Mouse (Mus musculus): ENCODE data around the gene Vps11. TPM values are rescaled to one million over a fixed set of nuclear protein-coding genes. Genes with fewer than 3 reads are reported as not detected.

The Vps11 gene
- total and polyA plus RNA-seq, 2 experiments from 2014 or later = 17.7 to 27.8 TPM

DNA sequence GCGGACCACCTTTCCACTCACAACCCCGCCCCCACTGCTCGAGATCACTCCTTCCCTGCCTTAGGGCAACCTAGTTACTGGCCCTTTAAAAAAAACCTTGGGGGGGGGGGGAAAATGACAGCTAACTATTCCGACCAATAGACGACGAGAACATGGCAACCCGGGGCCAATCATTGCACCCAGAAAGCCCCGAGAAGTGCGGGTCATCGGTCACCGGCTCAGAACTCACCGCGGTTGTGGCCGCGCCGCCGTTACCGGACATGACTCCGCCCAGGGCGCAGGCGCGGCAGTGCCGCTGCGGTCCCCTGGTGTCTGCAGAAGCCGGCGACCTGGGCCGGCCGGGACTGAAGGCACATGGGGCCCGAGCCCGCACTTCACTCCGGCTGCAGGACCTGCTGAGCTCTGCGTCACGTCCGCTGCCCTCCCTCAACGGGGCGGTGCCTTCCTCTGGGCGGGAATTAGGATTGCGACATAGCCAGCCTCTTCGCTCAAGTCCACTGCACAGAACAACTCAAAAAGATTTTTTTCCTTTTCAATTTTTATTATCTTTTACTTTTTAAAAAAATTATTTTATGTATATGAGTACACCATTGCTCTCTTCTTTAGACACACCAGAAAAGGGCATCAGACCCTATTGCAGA, 17.6 kb downstream of the Vps11 start, which contains the start of gene Hmbs:
Gene Hmbs, minus strand, starts transcription at position 448 of the 641 bp plus-strand sequence.
- Histone ChIP-seq H3K4me2 (ENCODE audit: low read depth, low read length) (peak within 1 kb of the TSS; percentile 85), H3K27ac (ENCODE audit: low read depth) (peak within 1 kb of the TSS; percentile 98), H3K9ac (replicated peaks; ENCODE audit: low read depth, low read length) (peak within 1 kb of the TSS; percentile 75), H3K4me3 (ENCODE audit: low read depth, low read length) (peak within 1 kb of the TSS; percentile 91), H3K4me1 (ENCODE audit: control insufficient read depth, insufficient read depth) (peaks cover 9% of the 10 kb centered on the region; the same call in 1 of the 2 replicates), H3K36me3 (replicated peaks; ENCODE audit: control insufficient read depth, insufficient read depth, low read length) (peaks cover 45% of the 10 kb centered on the region), H3K27me3 (ENCODE audit: control insufficient read depth, insufficient read depth, low read length) (no peaks in the 10 kb centered on the region), H3K9me3 (replicated peaks; ENCODE audit: control insufficient read depth, low read length) (no peaks in the 10 kb centered on the region)
- DNase-seq (ENCODE audit: low spot score) (peak; percentile 92), ATAC-seq (ENCODE audit: insufficient read depth, low read depth) (peak; percentile 96)
- TF ChIP-seq EP300 (IDR thresholded peaks at IDR 0.05; ENCODE audit: low read depth) (peak; percentile 68; the same call in 1 of the 2 replicates), CTCF (IDR thresholded peaks at IDR 0.05; ENCODE audit: low read depth) (no peak)
- under 1% methylated on average over 38 of the region's 39 CpGs for WGBS

DNA sequence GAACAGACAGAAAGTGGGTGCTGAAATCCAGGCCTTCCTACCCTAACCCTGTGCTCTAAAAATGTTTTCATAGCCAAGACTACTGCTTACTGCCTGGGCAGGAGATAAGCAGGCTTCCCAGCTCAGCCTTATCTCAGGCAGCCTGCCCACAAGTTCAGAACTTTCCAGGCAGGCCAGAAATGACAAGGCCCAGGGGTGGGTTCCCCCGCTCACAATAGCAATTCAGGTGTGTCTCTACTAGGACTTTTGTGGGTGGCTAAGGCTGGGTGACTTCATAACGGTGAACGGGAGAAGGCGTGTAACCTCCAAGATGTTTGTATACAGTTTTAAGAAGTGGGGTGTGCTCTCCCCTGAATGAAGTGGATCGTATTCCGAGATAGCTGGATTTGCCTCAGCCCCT, 18.2 kb downstream of the Vps11 start:
- DNase-seq (ENCODE audit: low spot score) = peak; percentile 54
- no peaks in the 10 kb centered on the region for H3K9me3 ChIP-seq (replicated peaks; ENCODE audit: control insufficient read depth, low read length)
- H3K36me3 ChIP-seq (replicated peaks; ENCODE audit: control insufficient read depth, insufficient read depth, low read length) = peaks cover 43% of the 10 kb centered on the region
- TF ChIP-seq EP300 (IDR thresholded peaks at IDR 0.05; ENCODE audit: low read depth) (no peak), CTCF (IDR thresholded peaks at IDR 0.05; ENCODE audit: low read depth) (no peak)
- peak overlapping the region; percentile 98 for H3K27ac ChIP-seq (ENCODE audit: low read depth)
- peak; percentile 39 for ATAC-seq (ENCODE audit: insufficient read depth, low read depth)
- peak overlapping the region; percentile 91 for H3K4me3 ChIP-seq (ENCODE audit: low read depth, low read length)
- WGBS = 2% methylated on average over 6 of the region's 6 CpGs
- no peaks in the 10 kb centered on the region for H3K27me3 ChIP-seq (ENCODE audit: control insufficient read depth, insufficient read depth, low read length)
- peak overlapping the region; percentile 85 for H3K4me2 ChIP-seq (ENCODE audit: low read depth, low read length)
- H3K9ac ChIP-seq (replicated peaks; ENCODE audit: low read depth, low read length) = peak overlapping the region; percentile 75
- H3K4me1 ChIP-seq (ENCODE audit: control insufficient read depth, insufficient read depth) = peaks cover 9% of the 10 kb centered on the region; the same call in 1 of the 2 replicates

- ATAC-seq (ENCODE audit: insufficient read depth, low read depth) (no peak), DNase-seq (ENCODE audit: low spot score) (no peak)
- H3K36me3 ChIP-seq (replicated peaks; ENCODE audit: control insufficient read depth, insufficient read depth, low read length) = peaks cover 39% of the 10 kb centered on the region
- WGBS = 88% methylated on average over 1 of the region's 1 CpGs
- H3K4me3 ChIP-seq (ENCODE audit: low read depth, low read length) = no peak overlapping the region
- no peak overlapping the region for H3K9ac ChIP-seq (replicated peaks; ENCODE audit: low read depth, low read length)
- peak overlapping the region; percentile 98; the same call in 1 of the 2 replicates for H3K27ac ChIP-seq (ENCODE audit: low read depth)
- peaks cover 11% of the 10 kb centered on the region; the same call in 1 of the 2 replicates for H3K4me1 ChIP-seq (ENCODE audit: control insufficient read depth, insufficient read depth)
- no peaks in the 10 kb centered on the region for H3K27me3 ChIP-seq (ENCODE audit: control insufficient read depth, insufficient read depth, low read length)
- TF ChIP-seq CTCF (IDR thresholded peaks at IDR 0.05; ENCODE audit: low read depth) (no peak), EP300 (IDR thresholded peaks at IDR 0.05; ENCODE audit: low read depth) (no peak)
- no peaks in the 10 kb centered on the region for H3K9me3 ChIP-seq (replicated peaks; ENCODE audit: control insufficient read depth, low read length)
- peak overlapping the region; percentile 85 for H3K4me2 ChIP-seq (ENCODE audit: low read depth, low read length)
Measured at GRCm38 (mm10) chr9:44342605-44343004, 18.9 kb downstream of the Vps11 start.

GRCm38 (mm10) chr9:44342173-44342572, 19.3 kb downstream of the Vps11 start:
- Histone ChIP-seq H3K27me3 (ENCODE audit: control insufficient read depth, insufficient read depth, low read length) (no peaks in the 10 kb centered on the region), H3K36me3 (replicated peaks; ENCODE audit: control insufficient read depth, insufficient read depth, low read length) (peaks cover 39% of the 10 kb centered on the region), H3K9me3 (replicated peaks; ENCODE audit: control insufficient read depth, low read length) (no peaks in the 10 kb centered on the region), H3K4me2 (ENCODE audit: low read depth, low read length) (peak overlapping the region; percentile 85; the same call in 1 of the 2 replicates), H3K4me1 (ENCODE audit: control insufficient read depth, insufficient read depth) (peaks cover 15% of the 10 kb centered on the region; the same call in 1 of the 2 replicates), H3K4me3 (ENCODE audit: low read depth, low read length) (no peak overlapping the region), H3K9ac (replicated peaks; ENCODE audit: low read depth, low read length) (no peak overlapping the region), H3K27ac (ENCODE audit: low read depth) (no peak overlapping the region)
- no peak for TF ChIP-seq CTCF (IDR thresholded peaks at IDR 0.05; ENCODE audit: low read depth)
- no peak for TF ChIP-seq EP300 (IDR thresholded peaks at IDR 0.05; ENCODE audit: low read depth)
- ATAC-seq (ENCODE audit: insufficient read depth, low read depth) (no peak), DNase-seq (ENCODE audit: low spot score) (no peak)
- 39% methylated on average over 3 of the region's 3 CpGs for WGBS

DNA sequence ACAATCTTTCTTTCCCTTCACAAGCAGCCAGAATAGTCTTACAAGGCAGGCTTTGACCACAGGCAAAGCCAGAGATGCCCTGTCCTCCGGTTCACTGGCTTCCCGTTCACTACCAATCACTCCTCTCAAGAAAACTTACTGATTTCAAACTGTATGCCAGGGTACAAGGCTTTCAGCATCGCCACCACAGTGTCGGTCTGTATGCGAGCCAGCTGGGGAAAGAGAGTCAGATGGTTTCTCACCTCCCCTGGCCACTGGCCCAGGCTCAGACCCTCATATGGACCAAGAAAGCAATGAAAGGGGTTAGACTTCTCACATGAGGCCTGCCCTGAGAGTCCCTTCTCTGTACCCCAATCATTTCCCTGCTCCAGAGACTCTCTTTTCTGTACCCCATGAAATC, 20.0 kb downstream of the Vps11 start:
- DNase-seq (ENCODE audit: low spot score) (no peak), ATAC-seq (ENCODE audit: insufficient read depth, low read depth) (no peak)
- H3K27ac ChIP-seq (ENCODE audit: low read depth) = no peak overlapping the region
- no peak overlapping the region for H3K4me2 ChIP-seq (ENCODE audit: low read depth, low read length)
- peaks cover 20% of the 10 kb centered on the region for H3K4me1 ChIP-seq (ENCODE audit: control insufficient read depth, insufficient read depth)
- no peaks in the 10 kb centered on the region for H3K9me3 ChIP-seq (replicated peaks; ENCODE audit: control insufficient read depth, low read length)
- H3K27me3 ChIP-seq (ENCODE audit: control insufficient read depth, insufficient read depth, low read length) = no peaks in the 10 kb centered on the region
- H3K4me3 ChIP-seq (ENCODE audit: low read depth, low read length) = no peak overlapping the region
- no peak overlapping the region for H3K9ac ChIP-seq (replicated peaks; ENCODE audit: low read depth, low read length)
- 87% methylated on average over 5 of the region's 5 CpGs for WGBS
- peaks cover 32% of the 10 kb centered on the region for H3K36me3 ChIP-seq (replicated peaks; ENCODE audit: control insufficient read depth, insufficient read depth, low read length)
- TF ChIP-seq CTCF (IDR thresholded peaks at IDR 0.05; ENCODE audit: low read depth) (no peak), EP300 (IDR thresholded peaks at IDR 0.05; ENCODE audit: low read depth) (no peak)

Measured in heart, postnatal 0 days (tissue).